Mouse (Mus musculus): Measurements from ENCODE around the gene Barx1.

The Barx1 gene

DNA sequence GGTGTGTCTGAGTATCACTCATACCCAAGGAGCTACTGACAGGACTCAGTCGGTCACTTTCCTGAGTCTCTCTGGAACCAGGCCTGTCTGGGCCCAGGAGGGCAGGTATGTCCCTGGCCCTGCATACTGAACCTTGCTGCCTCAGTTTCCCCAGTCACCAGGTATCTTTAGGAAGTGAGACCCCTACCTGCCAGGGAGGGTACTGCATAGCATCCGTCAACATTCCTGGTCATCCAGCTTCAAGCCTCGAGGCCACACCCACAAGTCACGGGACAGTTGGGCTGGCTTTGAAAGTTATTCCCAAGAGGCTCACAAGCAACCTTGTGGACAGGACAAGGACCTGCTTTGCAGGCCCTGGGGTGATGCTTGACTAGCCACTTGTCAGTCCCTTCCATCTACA lies 53.3 kb downstream of the Barx1 start:
- DNase-seq (ENCODE audit: extremely low spot score, low spot score) = no peak

Measured in neural tube, embryonic 10.5 days (tissue).